In genomic region chr4:126468285-126468901, GRCm38 (mm10) we compare ENCODE assay signal across 8 mouse cellular contexts. TPM values are rescaled to one million over a fixed set of nuclear protein-coding genes. Genes with fewer than 3 reads are reported as not detected.
DNase-seq lines count a peak whose midpoint lies in the region; ATAC-seq lines count a peak whose summit lies in the region.

Gene Ago1, minus strand, starts transcription at chr4:126468583.

- no peaks in the 10 kb centered on the region for H3K27me3 ChIP-seq in megakaryocyte, embryonic 14.5 days (replicated peaks)

- DNase-seq in ZHBTc4 (ENCODE audit: low read depth, low spot score): peak; percentile 98
- DNase-seq in gastrocnemius, adult 8-10 months (ENCODE audit: low spot score in 2 of 2): peak; percentile 90 to 92
- peak; percentile 60 for DNase-seq in hindlimb bud, embryonic 11.5 days (ENCODE audit: extremely low spot score, low read depth, low spot score)
- DNase-seq in left cerebral cortex, adult 8-10 months (ENCODE audit: low spot score in 2 of 2): peak; percentile 85 to 93
- peak; percentile 96 to 97 for DNase-seq in right cerebral cortex, postnatal 10 days (ENCODE audit: low spot score in 2 of 2)
- peak; percentile 94 for DNase-seq in urinary bladder, postnatal 25 days (ENCODE audit: low spot score)

- no peaks in the 10 kb centered on the region for H3K9me3 ChIP-seq in megakaryocyte, embryonic 14.5 days

- H3K36me3 ChIP-seq in megakaryocyte, embryonic 14.5 days (replicated peaks; ENCODE audit: low read length): peaks cover 3% of the 10 kb centered on the region

- peak; percentile 79 for ATAC-seq in common myeloid progenitor, adult 5-6 weeks (replicated peaks; ENCODE audit: low read depth, poor library complexity, severe bottlenecking)

- H3K4me1 ChIP-seq in megakaryocyte, embryonic 14.5 days: peaks cover 54% of the 10 kb centered on the region

- H3K4me3 ChIP-seq in megakaryocyte, embryonic 14.5 days (replicated peaks): peak within 1 kb of the TSS; percentile 96

RNA-seq across cellular contexts. Expression of gene Ago1, which starts in this region (rescaled TPM):
- 30.8 and 37.4 TPM in 2 replicates for total RNA-seq in common myeloid progenitor, adult 5-6 weeks (2017)
- total RNA-seq in gastrocnemius, adult 8-10 months (2022): 1 to 10 TPM; 5.1 to 6.8 (median 6.0) TPM
- total RNA-seq in left cerebral cortex, adult 8-10 months (2022): 10 to 100 TPM; 48.5 to 57.9 (median 50.4) TPM
- polyA plus RNA-seq in megakaryocyte, embryonic 14.5 days (2012; ENCODE audit: insufficient read depth, low replicate concordance): 2.3 and 3.6 TPM in 2 replicates

Comparison
In these comparisons a context has a peak if more than half of its experiments do, and no peak if none do; other contexts are left out.
1. Peak in every context shown above with its lines: DNase-seq, ATAC-seq and H3K4me3 ChIP-seq.